Mouse (Mus musculus): ENCODE results near the gene Gramd2.

The Gramd2 gene

GRCm38 (mm10) chr9:59667904-59668303 lies 12.0 kb upstream of the Gramd2 start:
- no peak for DNase-seq (ENCODE audit: low spot score in 2 of 2)

GRCm38 (mm10) chr9:59668473-59668872 lies 11.5 kb upstream of the Gramd2 start:
- DNase-seq (ENCODE audit: low spot score in 2 of 2), result no peak

GRCm38 (mm10) chr9:59669172-59669571 lies 10.8 kb upstream of the Gramd2 start:
- DNase-seq (ENCODE audit: low spot score in 2 of 2), result no peak

- no peak for DNase-seq (ENCODE audit: low spot score in 2 of 2)
Observed at GRCm38 (mm10) chr9:59672195-59672894, 7.6 kb upstream of the Gramd2 start.

GRCm38 (mm10) chr9:59673427-59673826 lies 6.5 kb upstream of the Gramd2 start:
- DNase-seq (ENCODE audit: low spot score in 2 of 2), result no peak

- DNase-seq (ENCODE audit: low spot score in 2 of 2), result no peak
Observed at GRCm38 (mm10) chr9:59675598-59675997, 4.3 kb upstream of the Gramd2 start.

- DNase-seq (ENCODE audit: low spot score in 2 of 2), result no peak
Observed at GRCm38 (mm10) chr9:59678313-59678712, 1.6 kb upstream of the Gramd2 start.

GRCm38 (mm10) chr9:59680534-59680875 lies 561 bp downstream of the Gramd2 start:
- DNase-seq (ENCODE audit: low spot score in 2 of 2), result no peak

- no peak for DNase-seq (ENCODE audit: low spot score in 2 of 2)
Observed at GRCm38 (mm10) chr9:59684020-59684419, 4.1 kb downstream of the Gramd2 start.

GRCm38 (mm10) chr9:59687416-59688046 lies 7.6 kb downstream of the Gramd2 start:
- DNase-seq (ENCODE audit: low spot score in 2 of 2), result peak; percentile 69 to 78

GRCm38 (mm10) chr9:59691635-59692094 lies 11.7 kb downstream of the Gramd2 start:
- DNase-seq (ENCODE audit: low spot score in 2 of 2), result peak; percentile 78 to 90

- peak in 1 of 2 experiments; percentile 68 for DNase-seq (ENCODE audit: low spot score in 2 of 2)
Observed at GRCm38 (mm10) chr9:59692145-59692544, 12.2 kb downstream of the Gramd2 start.

GRCm38 (mm10) chr9:59694571-59695450 lies 14.9 kb downstream of the Gramd2 start:
- DNase-seq (ENCODE audit: low spot score in 2 of 2), result no peak

- DNase-seq (ENCODE audit: low spot score in 2 of 2), result no peak
Observed at GRCm38 (mm10) chr9:59695451-59695813, 15.5 kb downstream of the Gramd2 start.

GRCm38 (mm10) chr9:59696381-59696780 lies 16.4 kb downstream of the Gramd2 start:
- no peak for DNase-seq (ENCODE audit: low spot score in 2 of 2)

- no peak for DNase-seq (ENCODE audit: low spot score in 2 of 2)
Observed at GRCm38 (mm10) chr9:59701094-59701493, 21.1 kb downstream of the Gramd2 start.

GRCm38 (mm10) chr9:59703099-59703498 lies 23.2 kb downstream of the Gramd2 start:
- no peak for DNase-seq (ENCODE audit: low spot score in 2 of 2)

GRCm38 (mm10) chr9:59706850-59707825 lies 27.2 kb downstream of the Gramd2 start:
- no peak for DNase-seq (ENCODE audit: low spot score in 2 of 2)

- DNase-seq (ENCODE audit: low spot score in 2 of 2), result no peak
Observed at GRCm38 (mm10) chr9:59709225-59709624, 29.3 kb downstream of the Gramd2 start.

- no peak for DNase-seq (ENCODE audit: low spot score in 2 of 2)
Observed at GRCm38 (mm10) chr9:59716275-59716898, 36.4 kb downstream of the Gramd2 start.

GRCm38 (mm10) chr9:59718237-59718636 lies 38.3 kb downstream of the Gramd2 start:
- no peak for DNase-seq (ENCODE audit: low spot score in 2 of 2)
